Mouse (Mus musculus): ENCODE measurements around the gene Kel.

The Kel gene

GRCm38 (mm10) chr6:41646220-41646619, 57.9 kb downstream of the Kel start:
- no peak for DNase-seq (ENCODE audit: low spot score in 2 of 2)

GRCm38 (mm10) chr6:41643227-41643626, 60.9 kb downstream of the Kel start:
- DNase-seq (ENCODE audit: low spot score in 2 of 2) = no peak

GRCm38 (mm10) chr6:41642765-41643164, 61.4 kb downstream of the Kel start:
- no peak for DNase-seq (ENCODE audit: low spot score in 2 of 2)

- no peak for DNase-seq (ENCODE audit: low spot score in 2 of 2)
Measured at GRCm38 (mm10) chr6:41641173-41641866, 62.8 kb downstream of the Kel start.

GRCm38 (mm10) chr6:41640449-41640848, 63.7 kb downstream of the Kel start:
- no peak for DNase-seq (ENCODE audit: low spot score in 2 of 2)

GRCm38 (mm10) chr6:41637927-41638506, 66.1 kb downstream of the Kel start:
- DNase-seq (ENCODE audit: low spot score in 2 of 2) = no peak

- DNase-seq (ENCODE audit: low spot score in 2 of 2) = no peak
Measured at GRCm38 (mm10) chr6:41637393-41637792, 66.7 kb downstream of the Kel start.

All from spleen, postnatal 14 days (tissue).